Mouse (Mus musculus): ENCODE results near the gene Hnrnpdl.

- no peak for TF ChIP-seq CTCF (IDR thresholded peaks at IDR 0.05; ENCODE audit: control insufficient read depth, insufficient read depth, insufficient read length)
- TF ChIP-seq MYOG (IDR thresholded peaks at IDR 0.05; ENCODE audit: control insufficient read depth, extremely low read depth, insufficient read length), result no peak
- no peak for TF ChIP-seq MAX (IDR thresholded peaks at IDR 0.05)
Measured at GRCm38 (mm10) chr5:100079040-100079930, 39.8 kb upstream of the Hnrnpdl start.

All from C2C12 (cell line).